Mouse (Mus musculus) spleen, adult 2 months (tissue): ENCODE results near the gene Pcgf1. TPM values are rescaled to one million over a fixed set of nuclear protein-coding genes. Genes with fewer than 3 reads are reported as not detected.

ENCODE experiments used
- DNase-seq, 2 experiments: peaks; one replicate each; pipeline versions ENCODE4 v3.0.0 to v3.0.0-alpha.2; 2012 to 2021; ENCODE audit warnings: low spot score in 2 of 2, low read depth in 1 of 2
- H3K27ac ChIP-seq: fragments of 200-500 bp; 2 replicates; pipeline ENCODE4 v1.5.1; 2012; ENCODE audit warnings: low read length, inconsistent platforms; ENCODE audit not compliant: insufficient read depth
- H3K27me3 ChIP-seq: fragments of 200-500 bp; 2 replicates; pipeline ENCODE4 v1.6.1; 2012; ENCODE audit warnings: mild to moderate bottlenecking, moderate library complexity, low read length, inconsistent platforms; ENCODE audit not compliant: control insufficient read depth, insufficient read depth
- H3K36me3 ChIP-seq: fragments of 200-500 bp; 2 replicates; pipeline ENCODE4 v1.6.1; 2012; ENCODE audit warnings: mild to moderate bottlenecking, low read length, inconsistent platforms; ENCODE audit not compliant: control insufficient read depth, insufficient read depth
- H3K4me1 ChIP-seq: fragments of 200-500 bp; 2 replicates; pipeline ENCODE4 v1.6.1; 2011; ENCODE audit warnings: inconsistent platforms; ENCODE audit not compliant: control insufficient read depth, insufficient read depth, insufficient read length
- H3K4me3 ChIP-seq: fragments of 200-500 bp; 2 replicates; pipeline ENCODE4 v1.5.1; 2011; ENCODE audit warnings: mild to moderate bottlenecking, inconsistent platforms; ENCODE audit not compliant: insufficient read depth, insufficient read length; ENCODE audit errors: extremely low read depth
- CTCF ChIP-seq: fragments of 200-500 bp; IDR thresholded peaks from 2 replicates; pipeline ENCODE4 v1.5.1; 2011; ENCODE audit warnings: mild to moderate bottlenecking, inconsistent platforms; ENCODE audit not compliant: insufficient read depth, insufficient read length, insufficient replicate concordance; ENCODE audit errors: extremely low read depth
- POLR2A ChIP-seq: fragments of 200-500 bp; IDR thresholded peaks from 2 replicates; pipeline ENCODE4 v1.6.1; 2011; ENCODE audit warnings: low read depth, low read length, inconsistent platforms
- WGBS: fragments of 180-500 bp; shearing (Covaris S2); methylation state at CpG from one replicate; pipeline ENCODE4 v1.1.7; 2018; 5-methylcytosine and 5-hydroxymethylcytosine counted together
- polyA plus RNA-seq: library from polyadenylated mRNA; depleted of rRNA; stranded (reverse); fragments of >200 nt; gene quantifications from 2 replicates; pipeline ENCODE4 v1.2.3, GENCODE M21; 2012

Pcgf1 gene
- polyA plus RNA-seq, 1 experiment, result 10.0 TPM

DNA sequence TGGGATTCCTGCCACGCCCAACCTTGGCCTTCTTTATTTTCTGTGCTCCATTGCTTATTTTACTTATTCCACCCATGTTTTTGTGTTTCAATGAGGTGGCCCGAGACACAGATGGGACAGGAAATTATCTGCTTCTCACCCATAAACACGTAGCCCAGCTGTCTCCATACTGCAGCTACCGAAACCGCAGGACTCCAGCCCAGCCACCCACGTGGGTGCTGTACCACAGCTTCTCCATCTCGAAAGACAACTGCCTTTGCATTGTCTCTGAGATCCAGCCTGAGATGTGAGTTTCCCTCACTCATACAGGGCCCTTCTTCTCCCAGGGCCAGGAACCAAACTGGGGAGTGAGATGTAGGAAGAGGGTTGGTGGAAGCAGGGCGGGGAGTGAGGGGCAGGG lies 11.7 kb upstream of the Pcgf1 start:
- Histone ChIP-seq H3K27ac (no peak overlapping the region), H3K36me3 (no peaks in the 10 kb centered on the region), H3K4me3 (no peak overlapping the region), H3K4me1 (peaks cover 22% of the 10 kb centered on the region), H3K27me3 (peaks cover 25% of the 10 kb centered on the region)
- WGBS, result 31% methylated on average over 8 of the region's 8 CpGs
- TF ChIP-seq POLR2A (no peak), CTCF (no peak)
- DNase-seq, result no peak

DNA sequence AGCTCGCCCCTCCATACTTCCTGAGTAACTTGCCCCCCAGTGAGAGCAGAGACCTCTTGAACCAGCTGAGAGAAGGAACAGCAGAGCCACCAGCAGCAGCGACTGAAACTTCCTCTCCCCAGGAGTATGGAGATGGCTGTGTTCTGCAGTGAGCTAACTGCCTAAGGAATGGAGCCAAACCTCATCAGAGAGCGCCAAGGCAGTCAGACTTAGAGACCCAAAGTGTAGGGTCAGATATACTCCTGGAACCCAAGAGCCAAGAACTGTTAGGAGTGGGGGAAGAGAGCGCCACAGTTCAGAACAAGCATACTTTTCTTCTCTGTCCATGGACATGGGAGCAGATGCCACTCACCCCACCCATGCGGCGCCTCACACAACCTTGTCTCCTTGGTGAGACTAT lies 11.2 kb upstream of the Pcgf1 start:
- no peak for DNase-seq
- Histone ChIP-seq H3K27me3 (peaks cover 29% of the 10 kb centered on the region), H3K4me3 (no peak overlapping the region), H3K27ac (no peak overlapping the region), H3K4me1 (peaks cover 26% of the 10 kb centered on the region), H3K36me3 (no peaks in the 10 kb centered on the region)
- WGBS, result 38% methylated on average over 6 of the region's 6 CpGs
- TF ChIP-seq CTCF, result no peak
- no peak for TF ChIP-seq POLR2A

DNA sequence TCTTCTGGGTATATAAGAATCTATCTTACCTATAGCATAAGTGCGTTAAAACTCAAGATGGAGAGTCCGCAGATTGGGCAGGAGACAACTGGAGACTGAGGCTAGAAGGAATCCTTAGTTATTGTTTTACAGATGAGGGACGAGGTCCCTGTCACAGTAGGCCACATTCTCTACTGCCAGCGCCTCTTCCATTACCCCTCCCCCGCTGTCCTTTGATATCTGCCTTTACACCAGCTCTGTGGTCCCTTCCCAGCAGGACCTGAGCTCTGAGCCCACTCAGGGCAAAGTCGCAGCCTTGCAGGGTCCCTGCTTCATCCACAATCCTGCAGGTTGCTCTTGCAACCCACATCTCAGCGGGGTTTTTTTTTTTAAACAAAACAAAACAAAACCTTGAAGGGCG lies 9.4 kb upstream of the Pcgf1 start:
- TF ChIP-seq POLR2A (no peak), CTCF (no peak)
- H3K4me3 ChIP-seq, result no peak overlapping the region
- WGBS, result 50% methylated on average over 8 of the region's 8 CpGs
- no peak for DNase-seq
- H3K36me3 ChIP-seq, result no peaks in the 10 kb centered on the region
- peaks cover 33% of the 10 kb centered on the region for H3K27me3 ChIP-seq
- no peak overlapping the region for H3K27ac ChIP-seq
- peaks cover 26% of the 10 kb centered on the region for H3K4me1 ChIP-seq

DNA sequence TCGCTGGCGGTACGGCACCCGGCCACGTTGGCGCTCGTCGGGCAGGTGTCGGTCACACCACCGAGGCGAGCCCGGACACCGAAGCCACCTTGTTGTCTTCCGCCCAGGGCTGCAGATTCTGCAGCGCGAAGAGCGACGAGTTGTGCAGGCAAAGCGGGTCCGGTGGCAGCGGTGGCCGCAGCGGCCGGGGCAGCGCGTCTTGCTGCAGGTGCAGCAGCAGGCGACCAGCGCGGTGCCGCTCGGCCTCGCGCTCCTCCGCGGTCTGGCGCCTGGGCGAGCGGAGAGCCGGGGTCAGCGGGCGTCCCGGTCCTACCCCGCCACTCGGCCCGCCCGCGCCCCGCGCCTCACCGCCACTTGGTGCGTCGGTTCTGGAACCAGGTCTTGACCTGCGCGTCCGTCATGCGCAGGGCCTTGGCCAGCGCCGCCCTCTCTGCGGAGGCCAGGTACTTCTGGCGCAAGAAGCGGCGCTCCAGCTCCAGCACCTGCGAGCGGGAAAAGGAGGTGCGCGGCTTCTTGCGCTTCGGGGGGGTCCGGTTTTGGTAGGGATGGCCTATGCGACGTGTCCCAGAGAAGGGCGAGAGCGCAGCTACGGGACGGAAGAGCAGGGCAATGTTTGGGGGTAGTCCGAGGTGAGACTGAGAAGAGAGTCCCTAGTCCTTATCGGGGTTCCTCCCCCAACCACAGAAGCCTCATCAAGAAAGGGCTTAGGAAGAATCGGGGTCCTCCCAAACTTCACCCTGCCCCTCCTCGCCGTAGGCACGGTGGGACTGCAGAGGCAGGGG lies 8.8 kb upstream of the Pcgf1 start:
- DNase-seq, result no peak

DNA sequence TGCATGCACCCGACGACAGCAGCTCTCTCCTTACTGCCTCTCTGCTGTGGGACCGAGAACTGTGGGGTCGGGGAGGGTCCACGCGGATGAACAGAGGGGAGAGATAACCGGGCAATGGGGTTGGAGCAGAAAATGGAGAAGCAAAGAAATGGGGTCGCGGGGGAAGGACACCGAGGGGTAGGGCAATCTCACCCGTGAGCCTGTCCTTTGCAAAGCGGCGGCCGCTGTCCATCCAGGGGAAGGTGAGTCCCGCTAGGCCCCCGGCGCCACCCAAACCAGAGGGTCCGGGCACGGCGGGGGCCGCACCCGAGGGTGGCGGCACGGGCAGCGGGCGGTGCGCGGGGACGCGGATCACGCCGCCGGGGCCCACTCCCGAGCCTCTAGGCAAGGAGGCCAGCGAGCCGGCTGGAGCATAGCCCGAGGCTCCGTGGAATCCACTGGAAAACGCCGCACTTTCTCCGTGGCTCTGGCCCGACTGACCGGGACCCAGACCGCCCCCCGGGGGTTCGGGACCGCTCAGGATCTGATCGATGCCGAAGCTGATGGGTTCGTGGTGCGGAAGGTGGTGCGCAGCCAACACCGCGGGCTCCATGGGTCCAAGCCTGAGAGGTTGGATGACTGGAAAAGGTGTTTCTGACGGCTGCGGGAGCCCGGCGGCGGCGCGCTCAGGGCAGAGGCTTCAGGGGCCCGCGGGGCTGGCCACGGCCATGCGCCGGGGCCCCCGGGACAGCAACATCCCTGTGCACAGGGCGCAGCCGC lies 8.0 kb upstream of the Pcgf1 start:
- H3K27me3 ChIP-seq, result peaks cover 33% of the 10 kb centered on the region
- H3K4me1 ChIP-seq, result peaks cover 26% of the 10 kb centered on the region
- no peaks in the 10 kb centered on the region for H3K36me3 ChIP-seq
- TF ChIP-seq CTCF (no peak), POLR2A (no peak)
- WGBS, result 5% methylated on average over 67 of the region's 69 CpGs
- no peak overlapping the region for H3K27ac ChIP-seq
- H3K4me3 ChIP-seq, result no peak overlapping the region
- no peak for DNase-seq

More for the DNA sequence above, 8.8 kb upstream of the Pcgf1 start:
- Histone ChIP-seq H3K4me1 (peaks cover 26% of the 10 kb centered on the region), H3K27me3 (peaks cover 33% of the 10 kb centered on the region), H3K27ac (no peak overlapping the region), H3K4me3 (0 out of 2 replicates have a peak overlapping the region, but pooled peaks have one; percentile 3), H3K36me3 (no peaks in the 10 kb centered on the region)
- TF ChIP-seq CTCF (no peak), POLR2A (no peak)
- WGBS, result 3% methylated on average over 81 of the region's 81 CpGs

DNA sequence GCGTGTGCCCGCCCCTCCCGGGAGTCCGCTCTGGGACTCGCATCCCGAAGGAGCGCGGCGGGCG lies 7.6 kb upstream of the Pcgf1 start, which contains the start of gene Tlx2:
TSS of gene Tlx2 (minus strand) at position 47 of the 64 bp plus-strand sequence.
- Histone ChIP-seq H3K27me3 (peaks cover 33% of the 10 kb centered on the region), H3K27ac (no peak within 1 kb of the TSS), H3K36me3 (no peaks in the 10 kb centered on the region), H3K4me3 (0 out of 2 replicates have a peak within 1 kb of the TSS, but pooled peaks have one; percentile 3), H3K4me1 (peaks cover 26% of the 10 kb centered on the region)
- 1% methylated on average over 10 of the region's 10 CpGs for WGBS
- TF ChIP-seq POLR2A (no peak), CTCF (no peak)
- DNase-seq, result no peak
